Mouse (Mus musculus) C2C12 (cell line): ENCODE measurements at regions not wholly inside any gene's neighbourhood (a gene's known extent, or its start where the extent isn't known, plus 50 kb on each side); places are given as distances from the start of the nearest gene placed in this dataset.

Experiments
- CEBPB ChIP-seq: IDR thresholded peaks from one replicate; pipeline ENCODE4 v1.6.1; 2011; ENCODE audit warnings: low read depth, mild to moderate bottlenecking, control low read depth, moderate library complexity
- CTCF ChIP-seq: IDR thresholded peaks from one replicate; pipeline ENCODE4 v1.5.1; 2011; ENCODE audit not compliant: control insufficient read depth, insufficient read depth, insufficient read length
- FOSL1 ChIP-seq: IDR thresholded peaks from one replicate; pipeline ENCODE4 v1.8.0; 2011; ENCODE audit warnings: mild to moderate bottlenecking, low read length; ENCODE audit not compliant: poor library complexity, insufficient read depth, severe bottlenecking
- MAX ChIP-seq: IDR thresholded peaks from one replicate; pipeline ENCODE4 v1.6.1; 2011; ENCODE audit warnings: mild to moderate bottlenecking, control low read depth
- MYOD1 ChIP-seq: IDR thresholded peaks from one replicate; pipeline ENCODE4 v1.6.1; 2011; ENCODE audit warnings: low read depth; ENCODE audit not compliant: control insufficient read depth, insufficient read length
- MYOG ChIP-seq: IDR thresholded peaks from one replicate; pipeline ENCODE4 v1.6.1; 2011; ENCODE audit not compliant: control insufficient read depth, insufficient read length; ENCODE audit errors: extremely low read depth
- USF1 ChIP-seq: IDR thresholded peaks from one replicate; pipeline ENCODE4 v1.6.1; 2011; ENCODE audit warnings: low read depth, mild to moderate bottlenecking, control low read depth, moderate library complexity

- no peak for TF ChIP-seq CTCF
- no peak for TF ChIP-seq USF1
- no peak for TF ChIP-seq CEBPB
- no peak for TF ChIP-seq MYOG
- TF ChIP-seq FOSL1 = no peak
- TF ChIP-seq MAX = no peak
- no peak for TF ChIP-seq MYOD1
Measured at GRCm38 (mm10) chr6:93416006-93416405, 472.7 kb upstream of the Adamts9 start.
